Mouse (Mus musculus) kidney, postnatal 36 days (tissue): ENCODE data around the gene Grk6.
"Not testable (repeated sequence)": the region's sequence is repeated elsewhere in the genome, so short reads cannot be mapped to it uniquely, and the experiment has no call there.

Experiments
- DNase-seq, 2 experiments: peaks; one replicate each; pipeline ENCODE4 v3.0.0; 2021 to 2022; ENCODE audit warnings: mixed read lengths in 2 of 2

Gene Grk6

GRCm38 (mm10) chr13:55429226-55429888 lies 15.5 kb upstream of the Grk6 start:
- DNase-seq = peak; percentile 84 to 85

DNA sequence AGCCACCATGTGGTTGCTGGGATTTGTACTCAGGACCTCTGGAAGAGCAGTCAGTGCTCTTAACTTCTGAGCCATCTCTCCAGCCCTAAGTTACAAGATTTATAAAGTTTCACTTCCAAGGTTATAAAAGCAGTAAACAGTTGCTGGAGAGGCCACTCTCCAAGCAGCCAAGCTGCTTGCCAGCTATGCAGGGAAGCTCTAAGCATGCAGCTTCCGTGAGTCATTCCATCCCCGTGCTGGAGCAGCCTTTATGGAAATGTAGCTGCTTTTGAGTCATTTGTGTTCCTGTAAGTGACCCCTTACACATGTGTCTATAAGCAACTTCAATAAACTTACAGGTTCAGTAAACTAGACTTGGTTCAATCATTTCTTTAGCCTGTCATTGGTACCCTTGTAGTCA lies 14.3 kb upstream of the Grk6 start:
- DNase-seq = no peak

DNA sequence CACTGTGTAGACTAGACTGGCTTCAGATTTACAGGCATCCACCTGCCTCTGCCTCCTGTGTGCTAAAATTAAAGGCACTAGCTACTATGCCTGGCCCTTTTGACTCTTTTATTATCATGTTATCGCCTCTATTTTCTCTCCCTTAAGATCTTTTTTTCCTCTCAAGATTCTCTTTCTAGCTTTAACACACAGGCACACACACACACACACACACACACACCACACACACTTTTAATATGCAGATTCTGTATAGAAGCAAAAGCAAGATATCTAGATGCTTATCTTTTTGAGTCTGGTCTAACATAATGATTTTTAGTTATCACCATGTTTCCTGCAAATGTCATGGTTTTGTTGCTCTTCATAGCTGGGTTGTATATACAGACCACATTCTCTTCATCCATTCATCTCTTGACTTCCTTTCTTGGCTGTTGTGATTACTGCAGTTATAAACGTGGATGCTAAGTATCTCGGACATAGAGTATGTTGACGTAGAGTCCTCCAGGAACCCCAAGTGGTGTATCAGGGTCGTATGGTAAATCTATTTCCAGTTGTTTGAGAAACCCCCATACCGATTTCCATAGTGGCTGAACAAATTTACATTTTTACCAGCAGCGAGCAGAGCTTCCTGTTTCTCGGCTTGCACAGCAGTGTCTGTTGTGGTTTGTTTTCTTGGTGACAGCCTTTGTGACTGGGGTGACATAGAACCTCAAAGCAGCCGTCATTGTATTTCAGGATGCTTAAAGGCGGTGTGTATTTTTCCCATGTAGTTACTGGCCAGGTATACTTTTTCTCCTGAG lies 12.8 kb upstream of the Grk6 start:
- no peak for DNase-seq

DNA sequence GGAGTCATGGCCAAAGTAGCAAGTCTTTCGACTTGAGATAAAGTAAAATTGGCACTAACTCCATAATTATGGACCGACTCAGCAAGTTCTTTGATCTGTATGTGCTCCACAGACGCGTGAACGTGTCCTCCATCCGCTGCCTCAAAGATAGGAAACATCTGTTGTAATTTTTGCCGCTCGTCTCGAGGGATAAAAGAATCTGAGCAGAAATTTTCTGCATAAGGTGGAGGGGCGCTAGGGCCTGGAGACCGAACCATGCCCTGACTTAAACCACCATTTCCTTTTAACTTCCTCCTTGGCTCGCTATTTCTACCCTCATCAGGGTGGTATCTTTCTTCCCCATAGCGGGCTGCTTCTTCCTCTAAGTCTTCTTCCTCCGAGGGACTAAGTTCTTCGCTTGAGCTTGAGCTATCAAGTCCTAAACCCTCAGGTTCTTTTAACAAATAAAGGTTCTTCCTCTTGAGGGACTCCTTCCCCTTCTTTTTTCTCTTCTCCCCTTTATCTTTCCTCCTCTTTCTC lies 7.7 kb upstream of the Grk6 start:
- not testable (repeated sequence) for DNase-seq

DNA sequence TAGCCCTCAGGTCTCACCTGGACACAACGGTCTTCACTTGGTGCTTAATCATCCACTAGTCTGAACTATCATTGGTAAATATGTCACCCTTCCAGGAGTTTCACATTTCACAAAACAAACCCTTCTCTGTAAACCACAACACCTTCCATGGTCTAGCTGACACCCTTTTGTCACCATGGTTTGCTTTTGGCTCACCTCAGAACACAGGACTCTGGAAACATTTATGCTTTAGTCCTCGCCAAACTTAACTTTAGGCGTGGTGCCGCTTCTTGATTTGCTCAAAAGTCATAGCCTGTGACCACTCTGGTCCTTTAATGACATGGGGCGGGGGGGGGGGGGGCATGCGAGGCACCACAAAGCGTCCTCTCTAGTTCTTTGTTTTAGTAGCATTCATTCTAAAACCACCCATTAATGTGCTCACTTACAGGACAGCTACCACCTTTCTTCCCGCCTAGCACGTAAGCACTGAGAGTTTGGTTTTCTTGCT lies 1.0 kb upstream of the Grk6 start:
- DNase-seq = no peak

- DNase-seq = peak; percentile 83 to 90
Measured at GRCm38 (mm10) chr13:55444286-55444936, 461 bp upstream of the Grk6 start.

DNA sequence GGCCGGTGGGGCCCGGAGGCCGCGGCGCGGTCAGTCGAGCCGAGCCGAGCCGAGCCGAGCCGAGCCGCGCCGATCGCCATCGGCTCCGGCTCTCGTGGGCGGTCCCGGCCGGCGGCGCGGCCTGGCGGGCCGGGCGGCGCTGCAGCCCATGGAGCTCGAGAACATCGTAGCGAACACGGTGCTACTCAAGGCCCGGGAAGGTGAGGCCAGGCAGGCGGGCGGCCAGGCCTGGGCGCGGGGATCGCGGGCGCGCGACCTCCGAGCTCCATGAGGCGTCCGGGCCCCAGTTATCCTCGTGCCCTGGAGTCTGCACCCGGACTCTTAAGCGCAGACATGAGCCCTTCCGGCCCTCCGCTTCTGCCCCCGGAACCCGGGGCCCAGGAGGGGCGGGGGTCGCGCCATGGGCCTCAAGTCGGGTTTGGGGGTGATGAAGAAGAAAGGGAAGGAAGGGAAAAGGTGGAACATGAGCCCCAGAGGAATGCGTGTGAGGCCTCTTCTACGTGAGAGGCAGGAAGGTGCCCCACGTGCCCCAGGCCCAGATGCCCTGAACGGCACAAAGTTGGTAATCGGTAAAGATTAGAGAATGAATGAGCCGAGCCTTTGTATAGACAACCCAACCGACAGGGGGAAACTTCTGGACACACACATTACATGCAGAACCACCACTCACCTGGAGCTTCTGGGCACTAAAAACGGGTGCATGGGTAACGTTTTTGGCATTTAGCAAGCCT lies 654 bp downstream of the Grk6 start:
- no peak for DNase-seq

DNA sequence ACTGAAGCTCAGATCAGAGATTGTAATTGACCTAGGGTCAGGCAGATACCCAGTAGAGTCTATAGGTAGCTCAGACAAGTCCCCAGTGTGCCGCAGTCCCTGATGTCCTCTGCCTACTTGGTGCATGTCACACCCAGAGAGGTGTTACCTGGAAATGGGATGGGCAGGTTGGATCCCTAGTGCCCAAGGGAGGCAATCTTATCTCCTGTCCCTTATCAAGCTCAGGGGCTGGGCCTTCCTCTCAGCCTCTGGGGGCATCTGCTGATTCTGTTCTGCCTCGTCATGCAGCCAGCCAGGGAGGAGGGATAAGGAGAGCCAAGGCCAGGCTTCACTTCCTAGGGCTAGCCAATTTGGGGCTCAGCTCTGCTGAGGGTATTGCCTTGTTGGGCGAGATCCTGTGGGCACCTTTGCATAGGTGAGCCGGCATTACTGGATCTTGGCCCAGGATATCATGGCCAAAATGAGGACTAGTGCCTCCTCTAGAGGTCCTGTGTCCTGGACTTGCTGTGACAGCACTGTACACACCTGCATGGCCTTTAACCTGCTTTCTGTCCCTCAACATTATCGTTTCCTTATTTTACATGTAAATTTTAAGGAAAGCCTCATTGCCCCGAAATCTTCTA lies 1.7 kb downstream of the Grk6 start:
- no peak for DNase-seq

- DNase-seq = no peak
Measured at GRCm38 (mm10) chr13:55447543-55447943, 2.7 kb downstream of the Grk6 start.

DNA sequence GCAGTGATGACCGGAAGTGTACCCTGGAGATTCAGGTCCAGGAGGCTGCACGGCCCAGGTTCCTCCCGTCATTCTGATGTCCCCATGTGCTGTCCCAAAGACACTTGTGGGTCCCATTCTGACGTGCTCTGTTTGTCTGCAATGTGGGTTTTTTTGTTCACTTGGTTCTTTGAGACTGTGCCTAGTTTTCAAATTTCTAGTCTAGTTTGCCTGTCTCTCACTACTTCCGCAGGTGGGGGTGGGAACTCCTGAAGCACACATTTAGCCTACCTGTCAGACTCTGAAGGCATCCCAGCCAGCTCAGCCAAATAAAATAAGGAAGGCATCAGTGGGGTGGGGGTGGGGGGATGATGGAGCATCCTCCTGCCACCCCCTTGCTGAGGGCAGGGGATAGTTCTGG lies 3.3 kb downstream of the Grk6 start:
- no peak for DNase-seq

DNA sequence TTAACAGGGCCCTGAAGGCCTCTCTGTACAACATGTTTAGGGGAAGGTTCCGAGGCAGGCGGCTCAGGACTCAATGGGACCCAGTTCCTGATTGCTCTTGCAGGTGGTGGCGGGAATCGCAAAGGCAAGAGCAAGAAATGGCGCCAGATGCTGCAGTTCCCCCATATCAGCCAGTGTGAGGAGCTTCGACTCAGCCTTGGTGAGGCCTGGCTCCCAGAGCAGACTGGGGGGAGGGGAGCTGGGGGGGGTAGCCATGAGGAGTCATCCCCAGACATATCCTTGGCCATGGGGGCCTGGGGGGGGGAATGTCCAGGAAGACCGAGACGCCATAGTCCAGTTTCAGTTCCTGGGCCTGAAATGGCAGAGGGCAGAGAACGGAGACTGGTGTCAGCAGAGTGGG lies 4.3 kb downstream of the Grk6 start:
- no peak for DNase-seq

GRCm38 (mm10) chr13:55449679-55450441 lies 5.0 kb downstream of the Grk6 start:
- no peak for DNase-seq

GRCm38 (mm10) chr13:55450511-55450980 lies 5.7 kb downstream of the Grk6 start:
- peak in 1 of 2 experiments; percentile 49 for DNase-seq

- DNase-seq = no peak
Measured at GRCm38 (mm10) chr13:55451296-55451695, 6.4 kb downstream of the Grk6 start.

DNA sequence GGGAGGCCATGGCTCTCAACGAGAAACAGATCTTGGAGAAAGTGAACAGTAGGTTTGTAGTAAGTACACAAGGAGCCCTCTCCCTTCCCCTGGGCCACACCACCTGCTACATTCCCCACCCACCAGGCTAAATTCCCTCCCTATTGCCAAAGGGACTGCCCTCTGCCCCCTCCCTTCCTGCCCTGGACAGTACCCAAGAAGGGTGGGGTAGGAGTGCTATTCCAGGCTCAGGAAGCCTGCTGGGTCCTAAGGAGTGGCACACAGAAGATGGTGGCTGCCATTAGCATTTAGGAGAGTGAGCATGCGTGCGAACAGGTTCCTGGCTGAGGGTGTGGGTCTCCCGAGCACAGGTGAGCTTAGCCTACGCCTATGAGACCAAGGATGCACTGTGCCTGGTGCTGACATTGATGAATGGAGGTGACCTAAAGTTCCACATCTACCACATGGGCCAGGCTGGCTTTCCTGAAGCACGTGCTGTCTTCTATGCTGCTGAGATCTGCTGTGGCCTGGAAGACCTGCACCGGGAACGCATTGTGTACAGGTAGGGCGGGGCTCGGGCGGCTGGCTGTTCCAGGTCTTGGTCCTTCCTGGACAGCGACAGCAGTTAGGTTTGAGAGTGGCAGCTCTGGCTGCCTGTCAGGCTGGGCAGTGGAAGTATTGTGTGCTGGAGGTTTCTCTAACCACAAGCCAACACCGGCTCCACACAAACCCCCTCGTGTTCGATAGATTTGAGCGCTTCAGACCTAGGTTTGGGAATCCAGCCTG lies 7.1 kb downstream of the Grk6 start:
- DNase-seq = peak; percentile 56 to 67

- no peak for DNase-seq
Measured at GRCm38 (mm10) chr13:55462965-55463364, 18.1 kb downstream of the Grk6 start.

DNA sequence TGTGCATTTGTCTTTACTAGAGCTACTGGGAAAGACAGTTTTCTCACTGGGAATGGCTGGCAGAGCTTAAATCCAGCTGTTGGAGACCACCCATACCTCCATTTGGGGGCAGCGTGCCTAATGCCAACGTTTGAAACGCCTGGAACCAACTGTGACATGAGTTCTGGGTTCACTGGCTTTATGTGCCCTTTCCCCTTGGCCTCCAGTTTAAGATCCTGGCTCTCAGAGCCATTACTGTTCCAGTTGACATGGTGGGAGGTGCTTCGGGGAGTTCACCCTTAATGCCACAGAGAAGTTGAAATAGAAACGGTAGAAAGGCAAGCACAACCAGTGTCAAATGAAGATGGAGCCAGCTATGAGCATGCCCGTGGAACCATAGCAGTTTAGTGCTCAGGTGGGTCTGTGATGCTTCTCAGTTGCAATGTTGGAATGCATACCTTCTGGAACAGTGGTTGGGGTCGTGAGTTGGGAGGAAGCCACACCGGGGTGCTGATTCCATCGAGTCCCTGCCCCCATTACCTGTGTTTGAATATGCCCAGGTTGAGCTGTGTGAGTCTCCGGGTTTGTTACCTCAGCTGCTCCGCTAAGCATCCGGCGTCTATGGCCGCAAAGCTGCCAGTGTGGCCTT lies 18.6 kb downstream of the Grk6 start:
- no peak for DNase-seq

DNA sequence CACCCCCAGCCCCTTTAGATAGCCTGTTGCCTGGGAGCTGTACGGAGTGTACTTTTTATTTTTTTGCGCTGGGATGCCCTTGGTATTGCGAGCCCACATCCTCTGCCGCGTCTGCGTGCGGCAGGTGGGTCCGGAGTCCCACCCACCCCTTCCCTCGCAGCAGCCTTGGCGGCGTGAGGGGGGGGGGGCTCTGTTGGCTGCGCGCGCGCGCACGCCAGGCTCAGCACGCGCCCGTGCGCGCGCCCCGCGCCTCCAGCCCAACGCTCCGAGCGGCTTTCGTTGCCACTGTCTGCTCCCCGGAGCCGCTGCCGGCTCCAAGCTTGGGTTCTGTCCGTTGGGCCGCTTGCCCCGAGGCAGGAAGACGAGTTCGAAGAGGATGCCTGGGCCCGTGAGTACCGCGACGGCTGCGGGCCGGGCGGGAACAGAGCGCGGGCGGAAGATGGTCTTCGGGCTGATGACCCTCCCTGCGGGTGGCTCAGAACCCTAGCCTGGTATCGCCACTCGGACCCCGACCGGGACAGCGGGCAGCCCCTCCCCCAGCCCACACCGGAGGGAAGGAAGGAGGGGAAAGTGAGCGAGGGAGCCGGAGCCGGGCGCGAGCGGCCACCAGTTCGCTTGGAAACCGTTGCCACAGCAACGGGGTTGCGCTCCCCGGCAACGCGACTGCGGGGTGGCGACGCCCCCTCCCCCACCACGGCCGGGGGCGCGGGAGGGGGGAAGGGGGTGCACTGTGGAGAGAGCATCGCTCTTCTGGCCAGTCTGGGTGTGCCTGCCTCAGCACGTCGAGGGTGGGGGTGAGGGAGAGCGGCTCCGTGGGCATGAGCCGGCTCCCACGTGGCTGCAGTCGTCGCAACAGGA lies 19.4 kb downstream of the Grk6 start, which contains the start of gene Prr7:
Gene Prr7, plus strand, starts transcription at position 241 of the 858 bp plus-strand sequence.
- DNase-seq = peak in 1 of 2 experiments; percentile 48

- DNase-seq = no peak
Measured at GRCm38 (mm10) chr13:55465184-55465583, 20.3 kb downstream of the Grk6 start.
